In the genomic region with DNA sequence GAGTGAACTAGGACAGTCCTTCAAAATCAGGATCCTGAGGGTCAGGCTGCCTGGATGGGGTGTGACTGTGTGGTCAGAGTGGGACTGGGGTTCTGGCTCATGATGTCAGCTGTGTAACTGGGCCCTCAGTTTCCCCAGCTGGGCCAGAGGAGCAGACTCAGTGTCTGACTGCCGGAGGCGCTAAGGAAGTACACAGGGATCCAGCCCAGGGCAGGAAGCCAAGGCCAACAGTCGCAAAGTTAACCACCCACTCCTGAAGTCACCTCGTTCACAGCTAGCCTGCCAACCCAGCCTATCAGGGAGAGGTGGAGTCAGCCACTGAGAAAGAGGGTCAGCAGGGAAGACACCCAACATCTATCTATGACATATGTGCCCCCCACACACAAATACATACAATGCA, we compare ENCODE assay signal across 9 mouse cellular contexts. TPM values are rescaled to one million over a fixed set of nuclear protein-coding genes. Genes with fewer than 3 reads are reported as not detected.
DNase-seq lines count a peak whose midpoint lies in the region; ATAC-seq lines count a peak whose summit lies in the region.
"Had no signal": no experiment of that assay in that cellular context is flagged by ENCODE, and none has a peak within 500 bp of the region (broad histone marks: within the 10 kb centered on the region; RNA-seq: fewer than 3 reads in every experiment).

No protein-coding gene starts in this region.

- H3K4me1 ChIP-seq in forebrain, embryonic 10.5 days = peaks cover 48% of the 10 kb centered on the region
- no peaks in the 10 kb centered on the region for H3K4me1 ChIP-seq in forebrain, embryonic 11.5 days (replicated peaks; ENCODE audit: control insufficient read depth, insufficient read depth, low read length)
- H3K4me1 ChIP-seq in lung, embryonic 16.5 days (replicated peaks; ENCODE audit: control insufficient read depth, insufficient read depth, low read length) = peaks cover 23% of the 10 kb centered on the region

- no peak overlapping the region for H3K9ac ChIP-seq in forebrain, embryonic 11.5 days (ENCODE audit: low read length)
- no peak overlapping the region for H3K9ac ChIP-seq in lung, embryonic 16.5 days (ENCODE audit: low read length)

- H3K27me3 ChIP-seq in forebrain, embryonic 10.5 days (ENCODE audit: poor library complexity, severe bottlenecking) = no peaks in the 10 kb centered on the region
- no peaks in the 10 kb centered on the region for H3K27me3 ChIP-seq in forebrain, embryonic 11.5 days (ENCODE audit: control insufficient read depth, insufficient read depth, low read length)
- H3K27me3 ChIP-seq in lung, embryonic 16.5 days (ENCODE audit: control insufficient read depth, insufficient read depth, low read depth, low read length) = no peaks in the 10 kb centered on the region

- H3K4me2 ChIP-seq in forebrain, embryonic 11.5 days (ENCODE audit: low read depth, low read length, severe bottlenecking) = no peak overlapping the region
- H3K4me2 ChIP-seq in lung, embryonic 16.5 days (ENCODE audit: low read depth, low read length) = no peak overlapping the region

- H3K36me3 ChIP-seq in forebrain, embryonic 10.5 days (replicated peaks) = no peaks in the 10 kb centered on the region
- H3K36me3 ChIP-seq in forebrain, embryonic 11.5 days (ENCODE audit: control insufficient read depth, insufficient read depth, low read length) = no peaks in the 10 kb centered on the region
- H3K36me3 ChIP-seq in lung, embryonic 16.5 days (ENCODE audit: control insufficient read depth, insufficient read depth, low read length) = no peaks in the 10 kb centered on the region

- 0 out of 2 replicates have a peak overlapping the region, but pooled peaks have one; percentile 33 for H3K27ac ChIP-seq in forebrain, embryonic 10.5 days
- no peak overlapping the region for H3K27ac ChIP-seq in forebrain, embryonic 11.5 days (ENCODE audit: low read depth, low read length)
- peak overlapping the region; percentile 92 for H3K27ac ChIP-seq in lung, embryonic 16.5 days (ENCODE audit: low read length)

- H3K4me3 ChIP-seq in forebrain, embryonic 10.5 days = no peak overlapping the region
- H3K4me3 ChIP-seq in forebrain, embryonic 11.5 days (ENCODE audit: low read depth, low read length) = no peak overlapping the region
- H3K4me3 ChIP-seq in lung, embryonic 16.5 days (ENCODE audit: low read length) = no peak overlapping the region

- ATAC-seq in forebrain, embryonic 11.5 days (replicated peaks; ENCODE audit: low FRiP score) = no peak
- no peak for ATAC-seq in lung, embryonic 16.5 days (ENCODE audit: low read depth)

- 82% methylated on average over 4 of the region's 4 CpGs for WGBS in forebrain, embryonic 10.5 days
- 85% methylated on average over 4 of the region's 4 CpGs for WGBS in forebrain, embryonic 11.5 days
- WGBS in lung, embryonic 16.5 days = 22% methylated on average over 4 of the region's 4 CpGs

- intact Hi-C loops in heart, postnatal 14 days (cut with DNase I) = no loop called here
- intact Hi-C loops in left cerebral cortex, postnatal 25 days (cut with DNase I) = no loop called here

- no peak for DNase-seq in forebrain, embryonic 10.5 days (ENCODE audit: extremely low spot score, low spot score)
- DNase-seq in forebrain, embryonic 11.5 days (ENCODE audit: low spot score) = no peak
- peak; percentile 47 for DNase-seq in adrenal gland, postnatal 25 days
- peak; percentile 69 to 80 for DNase-seq in heart, postnatal 14 days
- DNase-seq in right cerebral cortex, adult 18-20 months = no peak
- DNase-seq in layer of hippocampus, postnatal 36 days = no peak
- no peak for DNase-seq in left cerebral cortex, postnatal 25 days (ENCODE audit: low spot score in 2 of 2)

- H3K9me3 ChIP-seq in forebrain, embryonic 10.5 days = 0 out of 2 replicates have a peak, but pooled peaks cover 4% of the 10 kb centered on the region
- H3K9me3 ChIP-seq in forebrain, embryonic 11.5 days (ENCODE audit: control insufficient read depth, low read length) = no peaks in the 10 kb centered on the region
- peaks cover 4% of the 10 kb centered on the region for H3K9me3 ChIP-seq in lung, embryonic 16.5 days (ENCODE audit: control insufficient read depth, low read length)

RNA-seq across cellular contexts. Expression of gene 2900026A02Rik, which starts 13.0 kb away (rescaled TPM):
- 4.4 and 4.5 TPM in 2 replicates for polyA plus RNA-seq in forebrain, embryonic 10.5 days (2016; fragmentation: Nextera tagmentation; extraction: Ambion mirVana)
- 2.2 and 3.4 TPM in 2 replicates for polyA plus RNA-seq in forebrain, embryonic 11.5 days (2014; fragmentation: Nextera tagmentation; extraction: Ambion mirVana)
- total RNA-seq in adrenal gland, postnatal 25 days (2021) = 12.6 and 17.8 TPM in 2 replicates
- total RNA-seq in heart, postnatal 14 days (2021) = 10 to 100 TPM; 33.9 to 35.3 TPM
- 12.6 TPM in 2 replicates for polyA plus RNA-seq in lung, embryonic 16.5 days (2015; fragmentation: Nextera tagmentation; extraction: Ambion mirVana)
- total RNA-seq in layer of hippocampus, postnatal 36 days (2021) = 10 to 100 TPM; 62.4 to 66.1 TPM
- total RNA-seq in left cerebral cortex, postnatal 25 days (2021) = 10 to 100 TPM; 39.0 to 44.7 TPM

RNA-seq across cellular contexts. Expression of gene Tmem211, which starts 18.7 kb away (rescaled TPM):
- polyA plus RNA-seq in forebrain, embryonic 10.5 days (2016; fragmentation: Nextera tagmentation; extraction: Ambion mirVana) = 0.22 and 0.67 TPM in 2 replicates
- polyA plus RNA-seq in forebrain, embryonic 11.5 days (2014; fragmentation: Nextera tagmentation; extraction: Ambion mirVana) = 0.20 TPM in 1 of 2 replicates, not detected in the other
- total RNA-seq in adrenal gland, postnatal 25 days (2021) = not detected in 2 replicates
- not detected for total RNA-seq in heart, postnatal 14 days (2021)
- not detected in 2 replicates for polyA plus RNA-seq in lung, embryonic 16.5 days (2015; fragmentation: Nextera tagmentation; extraction: Ambion mirVana)
- not detected for total RNA-seq in layer of hippocampus, postnatal 36 days (2021)
- total RNA-seq in left cerebral cortex, postnatal 25 days (2021) = not detected
- polyA plus RNA-seq: large intestine, adult 2 months had no signal

Comparison
In these comparisons a context has a peak if more than half of its experiments do, and no peak if none do; other contexts are left out.
1. DNase-seq: peak in adrenal gland, postnatal 25 days (single experiment) and heart, postnatal 14 days (2 of 2); none in forebrain, embryonic 10.5 days (single experiment), forebrain, embryonic 11.5 days (single experiment), right cerebral cortex, adult 18-20 months (single experiment), layer of hippocampus, postnatal 36 days (0 of 2) and left cerebral cortex, postnatal 25 days (0 of 2).